ENCODE assay signal across 9 mouse cellular contexts in genomic region chrX:13345126-13345525, GRCm38 (mm10).
DNase-seq lines count a peak whose midpoint lies in the region; ATAC-seq and TF ChIP-seq lines count a peak whose summit lies in the region.
"Had no signal": no experiment of that assay in that cellular context is flagged by ENCODE, and none has a peak within 500 bp of the region (broad histone marks: within the 10 kb centered on the region; RNA-seq: fewer than 3 reads in every experiment).

No protein-coding gene starts in this region.

- in situ Hi-C loops in ES-E14 (cut with MboI; ENCODE audit: low sequenced_read_pairs in 2 of 2, unreplicated experiment in 2 of 2) = no loop called here

- no peaks in the 10 kb centered on the region for H3K4me1 ChIP-seq in heart, embryonic 10.5 days
- peaks cover 3 to 9% of the 10 kb centered on the region in 2 experiments; a peak in 3 of 4 replicates for H3K4me1 ChIP-seq in ES-E14 (ENCODE audit: control insufficient read depth in 2 of 2, insufficient read depth in 2 of 2, low read length in 2 of 2, poor library complexity in 1 of 2)
- peaks cover 18% of the 10 kb centered on the region for H3K4me1 ChIP-seq in forebrain, embryonic 16.5 days (replicated peaks; ENCODE audit: control insufficient read depth, insufficient read depth, low read length)
- H3K4me1 ChIP-seq in midbrain, embryonic 12.5 days = peaks cover 22% of the 10 kb centered on the region

- peak overlapping the region; percentile 81 for H3K9ac ChIP-seq in ES-E14 (ENCODE audit: insufficient read depth, low read depth, low read length, poor library complexity, severe bottlenecking)
- peak overlapping the region; percentile 57 for H3K9ac ChIP-seq in forebrain, embryonic 16.5 days (replicated peaks; ENCODE audit: low read depth, low read length)
- H3K9ac ChIP-seq in midbrain, embryonic 12.5 days (replicated peaks) = no peak overlapping the region; the same call in 1 of the 2 replicates

- WGBS in heart, embryonic 10.5 days = 21% methylated on average over 5 of the region's 5 CpGs
- 11% methylated on average over 5 of the region's 5 CpGs for WGBS in forebrain, embryonic 16.5 days
- WGBS in midbrain, embryonic 12.5 days = 17% methylated on average over 5 of the region's 5 CpGs

- no peaks in the 10 kb centered on the region for H3K9me3 ChIP-seq in heart, embryonic 10.5 days
- H3K9me3 ChIP-seq in ES-E14 (ENCODE audit: control insufficient read depth, insufficient read depth, low read depth, low read length) = no peaks in the 10 kb centered on the region
- H3K9me3 ChIP-seq in forebrain, embryonic 16.5 days (ENCODE audit: control insufficient read depth, low read length) = no peaks in the 10 kb centered on the region
- H3K9me3 ChIP-seq in midbrain, embryonic 12.5 days = no peaks in the 10 kb centered on the region

- peaks cover 38% of the 10 kb centered on the region; the same call in 1 of the 2 replicates for H3K27me3 ChIP-seq in heart, embryonic 10.5 days (ENCODE audit: insufficient read depth, poor library complexity, severe bottlenecking)
- no peaks in the 10 kb centered on the region for H3K27me3 ChIP-seq in forebrain, embryonic 16.5 days (replicated peaks; ENCODE audit: control insufficient read depth, insufficient read depth, low read length)
- H3K27me3 ChIP-seq in midbrain, embryonic 12.5 days = peaks cover 12% of the 10 kb centered on the region; the same call in 1 of the 2 replicates

- H3K27ac ChIP-seq in heart, embryonic 10.5 days = peak overlapping the region; percentile 88
- peak overlapping the region; percentile 100 for H3K27ac ChIP-seq in ES-E14 (ENCODE audit: insufficient read depth, low read depth, low read length, poor library complexity, severe bottlenecking)
- peak overlapping the region; percentile 93 for H3K27ac ChIP-seq in forebrain, embryonic 16.5 days (ENCODE audit: low read length)
- H3K27ac ChIP-seq in midbrain, embryonic 12.5 days (replicated peaks) = peak overlapping the region; percentile 92

- DNase-seq in heart, embryonic 10.5 days (ENCODE audit: low spot score) = no peak
- no peak for DNase-seq in heart, adult 18-20 months
- DNase-seq in ES-E14 (ENCODE audit: low read depth, low spot score) = no peak
- DNase-seq in gastrocnemius, adult 8-10 months (ENCODE audit: low spot score in 2 of 2) = no peak
- DNase-seq: right cerebral cortex, adult 18-20 months had no signal

- no peaks in the 10 kb centered on the region for H3K36me3 ChIP-seq in heart, embryonic 10.5 days
- H3K36me3 ChIP-seq in ES-E14 (ENCODE audit: control insufficient read depth, insufficient read depth, low read length, poor library complexity, severe bottlenecking) = no peaks in the 10 kb centered on the region
- H3K36me3 ChIP-seq in forebrain, embryonic 16.5 days (ENCODE audit: control insufficient read depth, insufficient read depth) = no peaks in the 10 kb centered on the region
- no peaks in the 10 kb centered on the region for H3K36me3 ChIP-seq in midbrain, embryonic 12.5 days

- no peak for ATAC-seq in forebrain, embryonic 16.5 days
- ATAC-seq in midbrain, embryonic 12.5 days (ENCODE audit: low FRiP score, low read depth) = no peak
- ATAC-seq in inflammation-experienced regulatory T-cells, adult 6 months = no peak
- no peak for ATAC-seq in megakaryocyte, adult 5-6 weeks (ENCODE audit: poor library complexity, severe bottlenecking)

- 0 out of 2 replicates have a peak overlapping the region, but pooled peaks have one; percentile 12 for H3K4me3 ChIP-seq in heart, embryonic 10.5 days
- peak overlapping the region; percentile 25 to 57 for H3K4me3 ChIP-seq in ES-E14 (ENCODE audit: insufficient read depth in 1 of 2, low read depth in 1 of 2, low read length in 2 of 2, poor library complexity in 1 of 2, severe bottlenecking in 1 of 2)
- peak overlapping the region; percentile 20 for H3K4me3 ChIP-seq in forebrain, embryonic 16.5 days (replicated peaks; ENCODE audit: low read length)
- peak overlapping the region; percentile 14; the same call in 1 of the 2 replicates for H3K4me3 ChIP-seq in midbrain, embryonic 12.5 days

- peak overlapping the region; percentile 52 for H3K4me2 ChIP-seq in forebrain, embryonic 16.5 days (ENCODE audit: low read length)
- H3K4me2 ChIP-seq in midbrain, embryonic 12.5 days (replicated peaks) = peak overlapping the region; percentile 57

TF ChIP-seq in ES-E14, 5 proteins besides CTCF, POLR2A, EP300 and RAD21:
- TF ChIP-seq ZC3H11A (IDR thresholded peaks at IDR 0.05; ENCODE audit: borderline replicate concordance, low read depth, low read length) (no peak), ZNF384 (IDR thresholded peaks at IDR 0.05; ENCODE audit: low read depth, low read length) (no peak), MAFK (IDR thresholded peaks at IDR 0.05; ENCODE audit: insufficient read depth, low read depth, low read length) (no peak), HCFC1 (IDR thresholded peaks at IDR 0.05; ENCODE audit: borderline replicate concordance, insufficient read depth, low read length) (no peak), CHD2 (IDR thresholded peaks at IDR 0.05; ENCODE audit: low read depth, low read length) (no peak)
